Mouse (Mus musculus) cerebellum, adult 2 months (tissue): Measurements from ENCODE around the gene Arhgap35. TPM values are rescaled to one million over a fixed set of nuclear protein-coding genes. Genes with fewer than 3 reads are reported as not detected.
A peak's percentile ranks its signal among the peaks of the same experiment; 100 is the strongest.

Source experiments
- DNase-seq, 2 experiments: peaks; one replicate each; pipeline ENCODE4 v3.0.0; 2021
- H3K27ac ChIP-seq: fragments of 200-500 bp; 2 replicates; pipeline ENCODE4 v1.5.1; 2012; ENCODE audit warnings: low read length, control low read depth, inconsistent platforms; ENCODE audit not compliant: insufficient read depth
- H3K27me3 ChIP-seq: fragments of 200-500 bp; 2 replicates; pipeline ENCODE4 v1.6.1; 2012; ENCODE audit warnings: inconsistent platforms, mild to moderate bottlenecking, low read length, moderate library complexity; ENCODE audit not compliant: control insufficient read depth, insufficient read depth
- H3K4me1 ChIP-seq: fragments of 200-500 bp; 2 replicates; pipeline ENCODE4 v1.6.1; 2011; ENCODE audit warnings: low read length; ENCODE audit not compliant: control insufficient read depth, insufficient read depth
- H3K4me3 ChIP-seq: fragments of 200-500 bp; replicated peaks from 2 replicates; pipeline ENCODE3; 2011; ENCODE audit warnings: mild to moderate bottlenecking, low read depth, low read length, control low read depth; ENCODE audit not compliant: insufficient read depth
- CTCF ChIP-seq: fragments of 200-500 bp; IDR thresholded peaks from 2 replicates; pipeline ENCODE4 v1.5.1; 2011; ENCODE audit warnings: low read depth, mild to moderate bottlenecking, control low read depth, low read length, moderate library complexity, borderline replicate concordance; ENCODE audit not compliant: insufficient read depth
- POLR2A ChIP-seq: fragments of 200-500 bp; IDR thresholded peaks from 2 replicates; pipeline ENCODE4 v1.6.1; 2011; ENCODE audit warnings: low read length, control low read depth, borderline replicate concordance; ENCODE audit not compliant: insufficient read depth
- WGBS: fragments of 180-500 bp; shearing (Covaris S2); methylation state at CpG from one replicate; pipeline ENCODE4 v1.1.7; 2018; 5-methylcytosine and 5-hydroxymethylcytosine counted together
- polyA plus RNA-seq: library from polyadenylated mRNA; depleted of rRNA; stranded (reverse); fragments of >200 nt; gene quantifications from 2 replicates; pipeline ENCODE4 v1.2.3, GENCODE M21; 2012

The Arhgap35 gene
- polyA plus RNA-seq, 1 experiment: 55.3 TPM

GRCm38 (mm10) chr7:16472116-16472709, 142.6 kb downstream of the Arhgap35 start:
- no peaks in the 10 kb centered on the region for H3K4me1 ChIP-seq
- peaks cover 9% of the 10 kb centered on the region; the same call in 1 of the 2 replicates for H3K27me3 ChIP-seq
- no peak overlapping the region for H3K4me3 ChIP-seq
- DNase-seq: no peak
- no peak for TF ChIP-seq POLR2A
- no peak for TF ChIP-seq CTCF
- 14% methylated on average over 17 of the region's 17 CpGs for WGBS
- H3K27ac ChIP-seq: no peak overlapping the region

- Histone ChIP-seq H3K4me1 (no peaks in the 10 kb centered on the region), H3K27ac (no peak overlapping the region), H3K27me3 (peaks cover 9% of the 10 kb centered on the region; the same call in 1 of the 2 replicates), H3K4me3 (no peak overlapping the region)
- DNase-seq: no peak
- TF ChIP-seq POLR2A: no peak
- TF ChIP-seq CTCF: no peak
- WGBS: 43% methylated on average over 9 of the region's 9 CpGs
These were observed 143.2 kb downstream of the Arhgap35 start for GRCm38 (mm10) chr7:16471549-16471948.

DNA sequence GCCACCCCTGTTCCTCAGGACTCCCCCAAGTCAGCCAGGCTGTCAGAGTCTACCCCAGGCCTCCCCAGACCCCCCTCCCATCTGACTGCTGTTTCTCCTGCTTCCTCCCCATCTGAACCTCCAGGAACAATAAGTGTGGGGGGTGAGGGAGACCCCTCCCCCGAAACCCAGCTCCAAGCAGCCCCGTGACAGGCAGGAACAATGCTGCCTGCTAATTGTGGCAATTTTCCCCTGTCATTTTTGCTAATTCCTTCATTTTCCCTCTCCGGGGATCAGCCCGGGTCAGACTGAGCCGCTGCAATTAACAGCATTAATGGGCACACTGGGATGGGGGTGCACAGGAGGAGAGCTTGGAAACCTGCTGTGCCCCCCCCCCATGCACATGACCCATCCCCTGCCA, 146.7 kb downstream of the Arhgap35 start:
- DNase-seq: no peak
- H3K27me3 ChIP-seq: 0 out of 2 replicates have a peak, but pooled peaks cover 1% of the 10 kb centered on the region
- WGBS: 18% methylated on average over 5 of the region's 5 CpGs

GRCm38 (mm10) chr7:16466565-16466964, 148.2 kb downstream of the Arhgap35 start:
- Histone ChIP-seq H3K4me3 (no peak overlapping the region), H3K27me3 (no peaks in the 10 kb centered on the region), H3K27ac (no peak overlapping the region), H3K4me1 (no peaks in the 10 kb centered on the region)
- 62% methylated on average over 4 of the region's 4 CpGs for WGBS
- TF ChIP-seq POLR2A (no peak), CTCF (no peak)
- DNase-seq: no peak

More for the DNA sequence above, 146.7 kb downstream of the Arhgap35 start:
- Histone ChIP-seq H3K4me1 (no peaks in the 10 kb centered on the region), H3K4me3 (no peak overlapping the region), H3K27ac (no peak overlapping the region)
- no peak for TF ChIP-seq POLR2A
- no peak for TF ChIP-seq CTCF

GRCm38 (mm10) chr7:16465568-16465967, 149.2 kb downstream of the Arhgap35 start:
- DNase-seq: no peak
- 89% methylated on average over 5 of the region's 5 CpGs for WGBS
- Histone ChIP-seq H3K27ac (no peak overlapping the region), H3K4me1 (peaks cover 5% of the 10 kb centered on the region), H3K4me3 (no peak overlapping the region), H3K27me3 (no peaks in the 10 kb centered on the region)
- no peak for TF ChIP-seq CTCF

- WGBS: 6% methylated on average over 8 of the region's 8 CpGs
These were observed 149.6 kb downstream of the Arhgap35 start for GRCm38 (mm10) chr7:16465160-16465559.

GRCm38 (mm10) chr7:16463214-16463613, 151.6 kb downstream of the Arhgap35 start:
- no peak overlapping the region for H3K27ac ChIP-seq
- H3K4me1 ChIP-seq: peaks cover 9% of the 10 kb centered on the region
- no peaks in the 10 kb centered on the region for H3K27me3 ChIP-seq
- 2% methylated on average over 14 of the region's 14 CpGs for WGBS
- peak; percentile 69 to 83 for DNase-seq
- no peak overlapping the region for H3K4me3 ChIP-seq
- TF ChIP-seq POLR2A (no peak), CTCF (peak; percentile 89)

More at GRCm38 (mm10) chr7:16465160-16465559, 149.6 kb downstream of the Arhgap35 start:
- Histone ChIP-seq H3K27me3 (no peaks in the 10 kb centered on the region), H3K4me3 (no peak overlapping the region), H3K27ac (no peak overlapping the region), H3K4me1 (peaks cover 9% of the 10 kb centered on the region)
- peak; percentile 69 to 81 for DNase-seq
- TF ChIP-seq POLR2A (no peak), CTCF (peak; percentile 94)

- Histone ChIP-seq H3K4me3 (no peak overlapping the region), H3K4me1 (peaks cover 9% of the 10 kb centered on the region), H3K27me3 (no peaks in the 10 kb centered on the region), H3K27ac (no peak overlapping the region)
- DNase-seq: no peak
- no peak for TF ChIP-seq CTCF
- no peak for TF ChIP-seq POLR2A
- WGBS: 80% methylated on average over 6 of the region's 6 CpGs
These were observed 153.1 kb downstream of the Arhgap35 start for GRCm38 (mm10) chr7:16461705-16462104.
